Mouse (Mus musculus) megakaryocyte, embryonic 14.5 days (primary cell): Measurements from ENCODE around the gene Gm17651.

ENCODE experiments used
- FLI1 ChIP-seq: IDR thresholded peaks from 2 replicates; pipeline ENCODE4 v1.6.1; 2012; ENCODE audit warnings: low read length, inconsistent platforms, mixed read lengths
- GATA1 ChIP-seq: IDR thresholded peaks from 3 replicates; pipeline ENCODE4 v1.6.1; 2012; ENCODE audit warnings: mixed read lengths, low read length, inconsistent platforms, borderline replicate concordance

DNA sequence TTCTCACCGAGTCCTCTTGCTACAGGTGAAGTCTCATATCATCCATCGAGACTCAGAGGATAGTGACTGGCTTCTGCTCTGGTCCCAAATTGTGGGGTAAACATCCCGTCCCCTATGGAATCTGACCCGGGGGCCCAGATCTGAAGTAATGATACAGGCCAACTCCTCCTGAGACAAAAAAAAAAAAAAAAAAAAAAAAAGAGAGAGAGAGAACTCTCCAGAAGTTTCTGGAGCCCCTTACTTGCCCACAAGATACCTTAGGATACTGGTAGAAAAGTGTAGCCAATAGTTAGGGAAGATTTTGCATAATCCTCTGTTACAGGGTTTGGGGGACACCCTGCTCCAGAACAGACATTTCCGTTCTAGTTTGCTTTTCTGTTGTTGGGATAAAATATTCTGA lies 8.1 kb upstream of the Gm17651 start:
- TF ChIP-seq GATA1 (no peak), FLI1 (no peak)
